Mouse (Mus musculus) layer of hippocampus, adult 9-11 months (tissue): ENCODE measurements around the gene Pfdn2.
"Not testable (repeated sequence)": the region's sequence is repeated elsewhere in the genome, so short reads cannot be mapped to it uniquely, and the experiment has no call there.

Source experiments
- DNase-seq: peaks from one replicate; pipeline ENCODE4 v3.0.0; 2022

The Pfdn2 gene

GRCm38 (mm10) chr1:171345225-171346094 is at the start of gene Pfdn2, which contains the start of gene Nit1:
Gene Pfdn2 (plus strand): TSS chr1:171345670.
Gene Nit1 (minus strand): TSS chr1:171345646.
- DNase-seq = peak; percentile 91

GRCm38 (mm10) chr1:171298226-171298625 is 47.2 kb upstream of the Pfdn2 start:
- no peak for DNase-seq

DNA sequence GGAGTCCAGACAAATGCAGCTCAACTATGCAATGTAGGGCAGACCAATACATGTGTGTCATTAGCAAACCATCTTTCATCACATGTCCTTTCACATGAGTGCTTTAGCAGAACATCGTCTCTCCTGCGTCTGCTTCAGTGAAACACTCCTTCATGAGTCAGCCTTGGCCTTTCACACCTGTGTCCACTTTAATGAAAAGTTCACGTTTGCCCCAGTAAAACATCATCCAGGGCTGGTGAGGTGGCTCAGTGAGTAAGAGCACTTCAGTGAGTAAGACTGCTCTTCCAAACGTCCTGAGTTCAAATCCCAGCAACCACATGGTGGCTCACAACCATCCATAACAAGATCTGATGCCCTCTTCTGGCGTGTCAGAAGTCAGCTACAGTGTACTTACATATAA is 39.3 kb upstream of the Pfdn2 start:
- DNase-seq = not testable (repeated sequence)

GRCm38 (mm10) chr1:171309321-171309720 is 36.1 kb upstream of the Pfdn2 start:
- DNase-seq = no peak

GRCm38 (mm10) chr1:171319748-171320147 is 25.7 kb upstream of the Pfdn2 start:
- no peak for DNase-seq

DNA sequence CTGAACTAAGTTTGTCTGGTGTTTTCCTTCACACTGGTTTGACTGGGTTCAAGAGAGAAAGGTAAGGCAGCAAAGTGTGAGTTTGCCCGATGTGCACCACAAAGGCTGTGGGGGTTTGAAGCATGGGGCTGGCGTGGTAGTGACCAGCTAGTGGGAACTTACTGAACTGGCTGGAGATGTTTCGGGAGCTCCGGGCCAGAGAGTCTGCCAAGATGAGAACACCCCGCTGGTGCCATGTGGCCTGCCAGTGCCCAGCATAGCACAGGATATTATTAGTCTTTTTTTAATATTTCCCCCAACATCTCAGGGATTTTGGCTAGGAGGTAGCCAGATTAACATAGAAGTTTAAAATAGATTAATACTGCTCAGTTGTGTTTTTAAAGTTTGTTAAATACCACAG is 25.3 kb upstream of the Pfdn2 start:
- DNase-seq = no peak

DNA sequence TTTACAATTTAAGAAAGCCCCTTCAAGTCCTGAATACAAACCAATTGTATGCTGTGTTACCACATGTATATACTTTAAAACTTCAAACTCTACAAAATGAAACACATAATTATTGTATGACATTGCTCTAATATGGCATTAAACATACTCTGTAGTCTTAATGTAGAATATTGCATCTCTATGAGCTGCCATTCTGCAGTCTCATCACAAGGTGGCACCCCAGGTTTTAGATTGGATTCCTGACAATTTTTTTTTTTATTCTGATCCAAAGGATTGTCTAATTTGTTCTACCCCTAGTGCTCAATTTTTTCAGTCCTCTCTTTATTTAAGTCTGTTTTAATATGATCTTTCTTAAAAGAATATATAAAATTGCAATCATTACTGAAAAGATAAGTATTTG is 24.1 kb upstream of the Pfdn2 start:
- DNase-seq = no peak

- no peak for DNase-seq
Measured at GRCm38 (mm10) chr1:171322012-171322411, 23.5 kb upstream of the Pfdn2 start.

- no peak for DNase-seq
Measured at GRCm38 (mm10) chr1:171325571-171325970, 19.9 kb upstream of the Pfdn2 start.

DNA sequence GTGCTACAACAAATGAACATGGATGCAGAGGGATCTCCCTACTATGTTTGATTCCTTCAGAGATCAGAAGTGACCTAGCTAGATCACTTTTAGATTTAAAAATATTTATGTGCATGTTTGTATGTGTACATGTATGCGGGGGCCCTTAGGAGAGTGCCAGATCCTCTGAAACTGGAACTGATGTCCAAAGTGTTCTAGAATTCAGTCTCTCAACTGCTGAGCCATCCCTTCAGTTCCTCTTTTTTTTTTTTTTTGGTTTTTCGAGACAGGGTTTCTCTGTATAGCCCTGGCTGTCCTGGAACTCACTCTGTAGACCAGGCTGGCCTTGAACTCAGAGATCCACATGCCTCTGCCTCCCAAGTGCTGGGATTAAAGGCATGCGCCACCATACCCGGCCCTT is 18.9 kb upstream of the Pfdn2 start:
- not testable (repeated sequence) for DNase-seq

- DNase-seq = no peak
Measured at GRCm38 (mm10) chr1:171328244-171328643, 17.2 kb upstream of the Pfdn2 start.

DNA sequence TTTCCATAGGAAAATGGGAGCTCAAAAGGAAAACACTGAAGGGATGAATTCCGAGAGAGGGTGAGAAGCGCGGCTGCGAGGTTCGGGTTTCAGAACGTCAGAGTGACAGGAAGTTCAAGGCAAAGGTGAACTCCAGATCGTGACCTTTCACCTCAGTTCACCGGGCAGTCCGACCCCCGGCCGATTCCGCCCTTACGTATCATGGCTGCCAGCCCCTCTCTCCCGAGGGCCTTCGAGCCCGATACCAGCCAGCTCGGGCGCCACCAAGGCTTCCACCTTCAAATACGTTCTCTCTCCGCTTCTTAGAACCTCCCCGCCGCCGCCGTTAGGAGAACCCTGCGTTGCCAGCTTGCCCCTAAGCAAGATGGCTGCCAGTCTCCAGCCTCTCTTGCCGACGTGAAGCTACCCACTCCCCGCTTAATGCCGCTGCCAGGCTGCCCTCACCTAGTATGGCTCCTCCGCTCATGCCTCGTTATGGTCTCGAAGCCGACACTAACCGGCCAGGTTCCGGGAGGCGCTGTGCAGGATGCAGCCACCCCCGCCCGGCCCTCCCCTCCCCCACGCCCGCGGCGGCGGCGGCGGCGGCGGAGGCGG is 16.5 kb upstream of the Pfdn2 start, which contains the start of gene Dedd:
TSS of gene Dedd (plus strand) at position 307 of the 594 bp plus-strand sequence.
- DNase-seq = peak; percentile 96

DNA sequence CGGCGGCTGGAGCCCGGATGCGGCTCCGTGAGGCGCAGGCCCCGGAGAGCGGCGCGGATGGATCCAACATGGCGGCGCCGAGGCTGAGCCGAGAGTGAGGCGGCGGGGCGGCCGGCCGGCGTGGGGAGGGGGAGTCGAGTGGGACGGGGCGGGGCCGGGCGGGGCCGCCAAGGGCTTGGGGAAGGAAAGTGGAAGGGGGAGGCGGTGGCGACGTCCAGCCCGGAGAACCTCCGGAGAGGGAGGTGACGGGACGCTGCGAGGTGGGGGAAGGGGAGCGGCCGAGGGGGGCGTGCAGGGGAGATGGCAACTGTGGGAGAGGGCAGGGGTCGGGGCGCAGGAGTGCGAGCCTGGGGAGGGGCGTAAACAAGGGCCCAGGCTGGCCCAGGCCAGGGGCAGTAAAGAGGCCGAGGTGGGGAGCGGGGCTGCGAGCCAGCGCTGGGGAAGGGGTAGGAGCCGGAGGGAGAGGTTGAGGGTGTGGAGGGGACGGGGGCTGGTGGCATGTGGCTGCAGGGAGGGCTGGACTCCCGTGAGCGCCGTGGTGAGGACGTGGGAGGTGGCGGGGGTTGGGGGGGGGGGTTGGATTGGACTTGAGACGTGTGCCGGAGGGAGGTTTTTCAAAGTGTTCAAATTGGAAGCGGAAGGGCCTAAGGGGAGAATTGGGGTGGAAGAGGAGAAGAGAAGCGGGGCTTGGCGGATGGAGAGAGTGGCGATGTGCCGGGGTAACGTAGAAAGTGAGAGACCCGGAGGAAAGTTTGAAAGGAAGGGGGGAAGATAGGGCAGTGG is 15.8 kb upstream of the Pfdn2 start:
- DNase-seq = no peak

DNA sequence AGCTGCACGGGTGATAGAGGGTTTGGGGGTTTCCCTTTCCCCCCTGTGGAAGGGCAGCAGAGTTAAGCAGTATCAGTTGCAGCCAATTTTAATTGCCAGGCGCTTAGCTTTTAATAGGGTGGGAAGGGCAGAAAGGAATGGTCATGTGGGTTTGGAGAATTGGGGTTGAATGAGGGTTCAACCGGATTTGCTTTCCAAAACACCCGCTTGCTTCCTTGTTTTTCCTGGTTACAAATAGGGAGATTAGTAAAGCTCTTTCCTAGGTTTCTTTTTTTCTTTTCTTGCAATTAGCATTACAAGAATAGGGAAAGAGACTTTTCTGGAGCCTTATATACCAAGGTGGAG is 15.3 kb upstream of the Pfdn2 start:
- DNase-seq = no peak

GRCm38 (mm10) chr1:171342262-171343207 is 2.9 kb upstream of the Pfdn2 start:
- DNase-seq = no peak

- no peak for DNase-seq
Measured at GRCm38 (mm10) chr1:171343922-171344677, 1.4 kb upstream of the Pfdn2 start.

GRCm38 (mm10) chr1:171344715-171345114 is 755 bp upstream of the Pfdn2 start:
- DNase-seq = no peak

DNA sequence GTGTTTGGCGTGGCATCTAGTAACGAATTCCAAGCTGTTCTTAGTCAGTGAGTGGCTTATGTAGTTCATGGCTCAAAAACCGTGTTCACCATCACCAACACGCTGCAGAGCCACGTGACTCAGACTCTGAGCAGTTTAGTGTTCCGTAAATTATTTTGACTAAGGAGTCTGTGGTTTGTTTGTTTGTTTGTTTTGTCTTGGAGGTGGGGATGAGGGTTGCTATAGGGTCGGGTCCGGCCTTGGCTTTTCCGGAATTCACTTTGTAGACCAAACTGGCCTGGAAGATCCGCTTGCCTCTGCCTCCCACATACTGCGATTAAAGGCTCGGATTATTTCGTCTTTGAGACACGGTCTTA is 603 bp downstream of the Pfdn2 start:
- DNase-seq = no peak

DNA sequence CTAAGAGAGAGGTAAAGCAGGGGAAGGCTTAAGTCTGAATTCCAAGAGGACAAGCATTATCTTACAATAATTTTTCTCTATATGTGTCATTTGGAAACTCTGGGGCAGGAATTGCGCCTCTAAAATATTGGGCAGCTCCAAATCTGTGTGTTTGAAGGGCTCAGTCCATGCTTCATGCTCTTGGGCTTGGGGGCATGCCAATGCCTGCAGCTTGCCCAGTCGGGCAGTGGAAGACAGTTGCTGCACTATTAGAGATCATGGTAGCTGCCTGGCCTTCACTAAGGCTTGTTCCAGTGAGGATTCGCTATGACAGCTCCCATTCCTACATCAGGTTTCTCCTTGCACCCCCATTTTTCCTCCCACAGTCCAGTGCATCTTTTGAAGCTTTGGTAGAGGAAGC is 3.2 kb downstream of the Pfdn2 start:
- no peak for DNase-seq

- no peak for DNase-seq
Measured at GRCm38 (mm10) chr1:171349210-171349609, 3.7 kb downstream of the Pfdn2 start.

- DNase-seq = no peak
Measured at GRCm38 (mm10) chr1:171355812-171356340, 10.4 kb downstream of the Pfdn2 start.
